Mouse (Mus musculus) left cerebral cortex, postnatal 36 days (tissue): ENCODE measurements at regions not wholly inside any gene's neighbourhood (a gene's known extent, or its start where the extent isn't known, plus 50 kb on each side); places are given as distances from the start of the nearest gene placed in this dataset.

ENCODE experiments used
- DNase-seq, 2 experiments: peaks; one replicate each; pipeline ENCODE4 v3.0.0; 2021 to 2022; ENCODE audit warnings: low spot score in 2 of 2, mixed read lengths in 1 of 2
- intact Hi-C: fragments of 180-260 bp; cut with DNase I; formaldehyde crosslinking; loops from one replicate; pipeline ENCODE4 v1.15.1; 2025

GRCm38 (mm10) chr17:79282771-79283170 is 72.1 kb downstream of the Cdc42ep3 start:
- intact Hi-C loops = no loop called here
- no peak for DNase-seq

GRCm38 (mm10) chr17:79273551-79273950 is 81.3 kb downstream of the Cdc42ep3 start:
- intact Hi-C loops = no loop called here
- DNase-seq = no peak

DNA sequence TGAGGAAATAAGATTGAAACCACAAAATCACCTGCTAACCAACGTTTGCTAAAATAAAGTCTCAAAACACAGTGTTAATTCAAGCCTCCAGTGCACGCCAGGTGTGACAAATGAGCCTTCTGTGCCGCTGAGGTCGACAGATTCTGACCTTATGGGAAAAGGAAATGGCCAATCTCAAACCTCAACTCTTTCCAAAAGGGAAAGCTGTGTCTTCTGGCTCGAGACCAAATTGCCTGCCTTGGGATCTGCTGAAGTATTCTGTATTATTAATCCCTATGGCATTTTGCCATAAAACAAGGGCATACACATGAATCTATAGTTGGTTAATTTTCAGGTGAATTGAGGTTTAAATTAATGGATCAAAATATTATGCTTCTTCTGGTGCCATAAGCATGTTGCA is 95.2 kb downstream of the Cdc42ep3 start:
- intact Hi-C loops = no loop called here
- DNase-seq = no peak

- intact Hi-C loops = no loop called here
- no peak for DNase-seq
Measured at GRCm38 (mm10) chr17:79246962-79247902, 107.7 kb downstream of the Cdc42ep3 start.

DNA sequence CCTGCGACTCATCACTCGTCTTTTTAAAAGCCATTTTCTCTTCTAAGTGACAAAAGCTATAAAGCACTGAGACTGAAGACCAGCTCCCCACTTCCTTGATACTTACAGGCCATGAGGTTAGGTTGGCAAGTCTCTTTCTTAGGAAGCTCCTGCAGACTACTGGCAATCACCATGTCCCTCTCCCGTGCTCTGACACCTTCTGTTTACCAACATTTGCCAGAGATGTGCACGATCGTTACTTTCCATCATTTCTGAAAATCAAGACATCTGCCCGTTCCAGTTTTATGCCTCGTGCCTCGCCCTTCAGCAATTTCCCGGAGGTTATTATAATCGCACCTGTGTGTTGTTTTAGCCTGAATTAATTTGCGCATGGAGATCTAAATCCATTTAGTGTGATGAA is 110.8 kb downstream of the Cdc42ep3 start:
- intact Hi-C loops = no loop called here
- no peak for DNase-seq

GRCm38 (mm10) chr17:79243426-79243825 is 111.5 kb downstream of the Cdc42ep3 start:
- no peak for DNase-seq
- intact Hi-C loops = no loop called here

GRCm38 (mm10) chr17:79241489-79241888 is 113.4 kb downstream of the Cdc42ep3 start:
- intact Hi-C loops = no loop called here
- DNase-seq = no peak

- intact Hi-C loops = no loop called here
- no peak for DNase-seq
Measured at GRCm38 (mm10) chr17:79236244-79236781, 118.6 kb downstream of the Cdc42ep3 start.

GRCm38 (mm10) chr17:79230653-79231489 is 124.0 kb downstream of the Cdc42ep3 start:
- intact Hi-C loops = loop anchor here (5.0 kb wide), 1 partner anchor 126 kb away; the partner anchor contains the start of gene Cdc42ep3
- DNase-seq = peak; percentile 53 to 56

DNA sequence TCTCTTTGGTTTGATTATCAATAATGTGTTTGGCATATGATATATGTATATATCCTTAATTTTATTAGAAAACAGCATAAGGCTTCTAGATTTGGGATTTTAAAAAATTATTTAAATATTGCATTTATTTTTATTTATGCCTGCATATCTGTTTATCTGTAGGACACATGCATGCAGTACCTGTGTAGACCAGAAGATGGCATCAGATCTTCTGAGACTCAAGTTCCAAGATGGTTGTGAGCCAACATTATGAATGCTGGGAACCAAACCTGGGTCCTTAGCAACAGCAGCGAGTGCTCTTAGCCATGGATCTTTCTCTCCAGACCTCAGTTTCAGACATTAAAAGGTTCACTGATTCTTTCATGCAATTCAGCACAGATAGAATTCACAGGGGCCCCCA is 148.3 kb downstream of the Cdc42ep3 start:
- DNase-seq = no peak
- intact Hi-C loops = no loop called here

- intact Hi-C loops = no loop called here
- no peak for DNase-seq
Measured at GRCm38 (mm10) chr17:79206111-79206510, 148.8 kb downstream of the Cdc42ep3 start.

GRCm38 (mm10) chr17:79199814-79200491 is 148.2 kb downstream of the Qpct start:
- no peak for DNase-seq
- intact Hi-C loops = no loop called here

- DNase-seq = no peak
- intact Hi-C loops = no loop called here
Measured at GRCm38 (mm10) chr17:79191871-79192373, 140.2 kb downstream of the Qpct start.

GRCm38 (mm10) chr17:79188282-79188681 is 136.6 kb downstream of the Qpct start:
- intact Hi-C loops = no loop called here

GRCm38 (mm10) chr17:79180277-79181130 is 128.8 kb downstream of the Qpct start:
- intact Hi-C loops = no loop called here
- no peak for DNase-seq

More at GRCm38 (mm10) chr17:79188282-79188681, 136.6 kb downstream of the Qpct start:
- DNase-seq = no peak

DNA sequence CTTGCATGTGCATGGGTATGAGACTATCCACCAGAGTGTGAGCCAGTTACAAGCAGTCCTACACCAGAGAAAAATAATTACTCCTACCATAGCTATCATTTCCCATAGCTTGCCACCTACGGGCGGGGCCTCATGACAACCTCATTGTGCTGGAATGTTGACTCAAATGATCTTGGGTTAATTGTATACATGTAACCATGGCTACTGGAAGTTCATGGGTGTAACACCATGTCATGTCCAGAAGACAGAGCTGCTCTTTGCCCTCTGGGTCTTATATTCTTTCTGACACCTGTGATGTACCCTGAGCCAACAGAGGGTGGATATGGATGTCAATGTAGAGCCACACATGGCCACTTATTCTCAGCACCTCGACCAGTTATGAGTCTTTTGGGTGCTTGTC is 125.6 kb downstream of the Qpct start:
- intact Hi-C loops = no loop called here
- no peak for DNase-seq

DNA sequence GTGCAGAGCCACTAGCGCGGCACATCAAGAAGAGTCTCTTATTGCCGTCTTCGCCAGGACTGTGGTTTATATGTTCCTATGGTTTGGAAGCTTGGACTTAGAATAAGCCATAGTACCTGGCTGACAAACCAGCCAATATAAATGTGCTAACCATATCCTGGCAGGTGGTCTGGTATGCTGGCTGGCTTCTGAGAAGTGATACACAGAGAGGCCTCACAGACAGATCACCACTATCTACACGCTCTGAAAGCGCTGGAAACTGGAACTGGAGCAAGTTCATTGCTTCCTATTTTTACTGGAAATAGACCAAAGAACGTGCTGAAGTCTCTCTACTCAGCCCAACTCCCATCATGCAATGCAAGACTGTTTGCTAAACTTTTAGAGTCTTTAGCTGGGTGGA is 124.7 kb downstream of the Qpct start:
- no peak for DNase-seq
- intact Hi-C loops = no loop called here

GRCm38 (mm10) chr17:79175381-79175780 is 123.7 kb downstream of the Qpct start:
- intact Hi-C loops = no loop called here
- no peak for DNase-seq

GRCm38 (mm10) chr17:79172328-79172727 is 120.6 kb downstream of the Qpct start:
- DNase-seq = no peak
- intact Hi-C loops = no loop called here
